Mouse (Mus musculus) heart, postnatal 25 days (tissue): Measurements from ENCODE around the gene Sult6b1. TPM values are rescaled to one million over a fixed set of nuclear protein-coding genes. Genes with fewer than 3 reads are reported as not detected.

ENCODE experiments used
- DNase-seq: peaks from one replicate; pipeline ENCODE4 v3.0.0; 2022; ENCODE audit warnings: low spot score
- intact Hi-C: fragments of 180-260 bp; cut with DNase I; formaldehyde crosslinking; loops from one replicate; pipeline ENCODE4 v1.15.1; 2025
- total RNA-seq, 2 experiments: library from RNA; stranded (reverse); gene quantifications; 2 replicates each; pipeline ENCODE4 v1.2.3; 2021

Gene Sult6b1
- not detected for total RNA-seq

DNA sequence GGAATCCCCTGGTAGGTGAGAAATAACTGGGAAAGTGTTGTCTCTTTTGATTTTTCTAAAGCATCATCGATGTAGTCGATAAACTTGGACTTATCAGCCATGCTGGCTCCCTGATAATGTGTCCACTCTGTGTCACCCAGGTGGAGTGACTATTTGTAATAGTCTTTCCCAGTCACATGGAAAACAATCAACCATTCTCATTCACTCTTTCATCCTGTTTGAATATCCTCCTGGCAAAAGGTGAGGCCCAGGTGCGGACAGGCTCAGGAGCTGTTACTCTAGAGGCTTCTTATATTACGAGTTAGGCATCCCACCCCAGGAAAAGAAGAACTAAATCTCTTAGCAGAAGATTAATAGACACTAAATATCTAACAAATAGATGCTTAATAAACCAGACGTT is at the start of gene Sult6b1:
Sult6b1 (minus strand) TSS at position 101 of the 400 bp plus-strand sequence.
- intact Hi-C loops = no loop called here
- no peak for DNase-seq

DNA sequence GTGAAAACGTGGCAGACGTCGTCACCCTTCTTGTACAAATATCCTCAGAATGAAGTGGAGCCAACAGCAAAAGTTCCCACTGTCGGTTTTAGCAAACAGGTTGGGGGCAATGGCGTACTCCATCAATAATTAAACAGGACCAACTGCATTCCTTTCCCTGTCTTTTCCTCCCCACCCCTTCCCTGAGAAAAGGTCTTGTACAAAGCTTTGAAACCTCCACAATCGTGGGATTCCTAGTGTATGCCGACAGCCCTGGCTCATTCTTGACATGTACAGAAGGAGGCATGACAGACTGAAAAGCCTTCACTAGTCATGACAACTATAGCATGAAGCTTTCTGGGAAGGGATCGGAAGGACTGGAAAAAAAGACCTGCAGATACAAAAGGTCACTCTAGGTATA is 46.4 kb upstream of the Sult6b1 start:
- intact Hi-C loops = no loop called here
- DNase-seq = no peak

DNA sequence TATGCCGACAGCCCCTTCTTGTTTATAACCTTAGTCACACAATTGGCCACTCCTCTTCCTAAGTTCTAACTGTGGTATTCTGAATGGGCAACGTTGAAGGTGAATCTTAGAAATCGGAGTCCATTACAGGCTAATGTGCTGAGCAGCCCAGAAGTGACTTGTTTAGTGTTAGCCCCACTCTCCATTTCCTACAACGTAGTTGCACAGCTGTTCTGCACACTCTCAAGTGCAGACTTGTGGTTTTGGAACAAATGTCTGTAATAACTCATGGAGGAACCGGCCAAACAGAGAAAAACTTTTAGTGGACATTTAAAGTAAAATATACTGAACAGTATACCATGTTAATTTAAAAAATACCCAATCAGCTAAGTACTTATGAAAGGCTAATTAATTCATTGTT is 45.3 kb upstream of the Sult6b1 start:
- DNase-seq = no peak
- intact Hi-C loops = no loop called here

DNA sequence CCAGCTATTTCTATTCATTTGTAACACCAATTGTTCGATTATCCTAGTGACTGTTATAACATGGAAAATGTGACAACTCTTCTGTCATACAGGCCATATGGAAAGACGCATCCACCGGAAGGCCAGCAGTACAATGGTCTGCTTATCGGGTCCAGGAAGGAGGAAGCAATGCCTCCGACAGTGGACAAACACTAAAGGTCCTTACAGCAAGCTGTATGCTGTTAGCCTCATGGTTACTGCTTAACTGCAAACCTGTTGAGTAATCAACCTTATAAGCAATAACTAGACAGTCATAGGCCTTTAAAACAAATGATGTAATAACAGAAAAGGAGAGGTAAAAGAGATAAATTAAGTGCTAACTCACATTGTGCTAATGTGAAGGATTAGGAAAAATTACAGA is 44.4 kb upstream of the Sult6b1 start:
- DNase-seq = no peak
- intact Hi-C loops = no loop called here

DNA sequence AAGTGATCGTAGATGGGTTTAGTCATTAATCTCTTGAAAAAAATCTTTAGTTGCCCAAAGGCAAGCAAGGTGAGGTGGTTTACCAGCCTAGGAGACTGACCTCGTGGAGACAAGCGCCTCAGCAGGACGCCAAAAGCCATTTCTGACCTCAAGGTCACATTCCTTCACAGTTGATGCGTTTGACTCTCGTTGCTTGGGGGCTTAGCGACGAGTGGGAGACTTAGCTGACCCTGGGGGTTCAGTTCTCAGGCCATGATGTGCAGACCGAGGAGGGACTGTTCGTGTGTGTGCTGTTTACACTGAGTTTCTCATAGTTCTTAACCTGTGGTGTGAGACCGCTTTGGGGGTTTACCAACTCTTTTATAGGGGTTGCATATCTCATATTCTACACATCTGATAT is 35.8 kb upstream of the Sult6b1 start:
- no peak for DNase-seq
- intact Hi-C loops = no loop called here

DNA sequence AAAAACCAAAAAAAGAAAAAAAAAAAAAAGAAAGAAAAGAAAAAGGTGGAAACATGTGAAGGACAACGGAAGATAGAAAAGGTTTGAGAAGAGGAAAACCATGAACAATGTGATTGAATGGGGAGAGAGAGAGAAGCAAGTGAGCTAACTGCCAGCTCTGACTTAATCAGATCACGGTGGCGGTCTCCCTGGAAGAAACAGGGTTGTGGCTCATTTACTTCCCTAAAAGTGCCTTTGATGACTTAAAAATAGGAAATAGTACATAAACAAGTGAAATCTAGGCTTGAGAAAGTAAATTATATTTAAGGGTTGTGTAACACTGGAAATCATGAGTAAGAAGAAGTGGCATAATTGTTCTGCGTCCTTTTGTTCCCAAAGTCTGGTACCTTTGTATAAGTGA is 32.1 kb upstream of the Sult6b1 start:
- intact Hi-C loops = loop anchor here (5.0 kb wide), 2 partner anchors 83 to 102 kb away; partner anchors contain the start of genes Gpatch11, Heatr5b and Prkd3
- no peak for DNase-seq

DNA sequence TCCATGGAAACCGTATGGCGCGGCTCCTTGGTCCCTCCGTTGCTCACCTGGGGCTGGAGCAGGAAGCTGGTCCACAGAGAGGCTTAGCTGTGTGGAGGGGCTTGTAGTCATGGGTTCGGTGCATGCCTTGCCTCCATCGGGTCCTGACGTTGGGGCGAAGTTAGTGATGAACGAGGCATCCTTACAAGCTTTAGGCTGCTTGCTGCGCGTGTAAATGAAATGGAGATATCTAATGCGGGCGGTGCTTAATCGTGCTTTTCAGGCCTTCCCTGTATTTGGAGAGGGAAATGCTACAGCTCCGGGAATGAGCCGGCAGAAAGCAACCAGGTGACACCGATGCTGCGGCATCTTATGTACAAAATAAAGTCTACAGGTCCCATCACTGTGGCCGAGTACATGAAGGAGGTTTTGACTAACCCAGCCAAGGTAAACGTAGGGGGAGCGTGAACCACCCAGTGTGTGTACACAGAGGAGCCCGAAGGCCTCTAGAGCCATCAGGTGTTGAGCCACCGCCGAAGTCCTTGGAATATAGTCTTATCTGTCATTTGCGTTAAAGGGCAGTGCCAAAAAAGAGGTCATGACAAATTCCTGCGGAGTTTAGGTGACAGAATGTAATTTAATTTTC is 30.5 kb upstream of the Sult6b1 start:
- intact Hi-C loops = loop anchor here (2.0 to 5.0 kb wide), 3 partner anchors 55 to 100 kb away; partner anchors contain the start of genes Eif2ak2, Gpatch11, Heatr5b and Prkd3
- DNase-seq = no peak

DNA sequence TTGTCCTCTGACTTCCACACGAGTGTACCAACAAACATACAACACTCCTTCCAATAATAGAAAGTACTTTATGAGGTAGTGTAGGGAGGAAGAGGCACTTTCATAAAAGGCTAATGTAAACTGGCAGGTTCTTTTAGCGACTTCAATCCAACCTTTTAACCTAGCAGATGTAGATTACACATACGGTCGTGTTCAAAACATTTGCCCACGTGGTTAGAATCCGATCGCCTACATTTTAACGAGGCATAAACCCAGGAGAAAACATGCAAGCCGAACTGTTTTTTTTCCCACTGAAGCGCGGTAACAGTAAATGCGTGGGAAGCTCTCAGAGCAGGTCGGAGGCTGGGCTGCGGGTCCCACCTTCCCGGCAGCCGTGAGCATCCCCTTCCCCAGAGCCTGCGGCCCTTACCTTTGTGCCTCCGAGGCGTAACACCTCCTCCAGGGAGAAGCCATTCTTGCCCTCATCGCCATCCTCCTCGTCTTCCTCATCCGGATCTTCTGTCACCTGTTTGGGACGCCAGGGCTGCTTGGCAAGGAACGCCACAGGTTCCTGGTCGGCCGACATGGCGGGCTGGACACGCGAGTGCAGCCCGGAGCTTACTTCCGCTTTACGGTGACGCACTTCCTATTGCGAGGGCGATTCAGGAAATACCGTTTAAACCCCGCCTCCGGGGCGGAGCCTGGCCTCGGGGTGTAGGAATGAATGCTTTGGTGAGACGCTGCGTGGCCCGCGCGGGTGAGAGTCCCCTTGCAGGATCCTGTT is 29.9 kb upstream of the Sult6b1 start, which contains the start of the genes Cebpz and Ndufaf7:
Cebpz (minus strand) TSS at position 601 of the 763 bp plus-strand sequence.
Ndufaf7 (plus strand) TSS at position 671 of the 763 bp plus-strand sequence.
- peak; percentile 93 for DNase-seq
- intact Hi-C loops = loop anchor here (2.0 to 5.0 kb wide), 3 partner anchors 54 to 99 kb away; partner anchors contain the start of genes Eif2ak2, Gpatch11, Heatr5b and Prkd3

DNA sequence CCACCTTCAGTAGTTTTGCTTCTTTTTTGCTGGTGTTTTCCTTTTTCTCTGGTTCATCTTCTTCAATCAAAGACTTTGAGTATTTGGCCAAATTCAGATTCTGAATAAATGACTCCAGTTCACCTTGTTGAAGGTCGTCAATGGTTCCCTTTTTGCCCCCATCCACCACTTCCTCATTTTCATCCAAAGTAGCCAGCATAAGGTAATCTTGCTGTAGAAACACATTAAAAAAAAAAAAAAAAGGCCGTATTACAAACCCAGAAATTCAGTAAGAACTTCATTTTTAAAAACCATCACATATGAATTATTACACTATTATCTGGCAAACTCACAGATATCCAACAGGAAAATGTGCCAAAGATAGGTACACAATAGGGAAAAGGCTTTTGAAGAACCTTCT is 29.1 kb upstream of the Sult6b1 start:
- intact Hi-C loops = loop anchor here (2.0 to 5.0 kb wide), 3 partner anchors 53 to 99 kb away; partner anchors contain the start of genes Eif2ak2, Gpatch11, Heatr5b and Prkd3
- DNase-seq = no peak

DNA sequence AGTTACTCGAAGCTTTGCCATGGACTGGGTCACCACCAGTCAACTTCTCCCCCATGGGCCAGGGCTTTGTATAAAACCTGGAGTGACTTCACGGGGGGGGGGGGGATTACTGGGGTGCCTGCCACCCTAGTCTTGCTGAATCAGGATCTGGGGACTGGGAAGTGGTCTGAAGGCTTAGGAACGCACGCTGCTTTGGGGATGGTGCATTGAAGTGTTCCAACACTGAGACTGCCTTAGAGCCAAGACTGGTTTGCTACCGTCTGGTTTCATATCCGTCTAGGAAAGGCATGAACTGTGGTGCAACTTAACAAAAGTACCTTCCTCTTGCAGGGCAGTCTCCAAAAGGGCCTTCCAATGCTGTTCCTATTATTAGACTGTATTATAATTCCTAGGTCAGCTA is 10.9 kb upstream of the Sult6b1 start:
- intact Hi-C loops = loop anchor here (5.0 kb wide), 1 partner anchor 80 kb away; the partner anchor contains the start of genes Gpatch11 and Heatr5b
- no peak for DNase-seq

DNA sequence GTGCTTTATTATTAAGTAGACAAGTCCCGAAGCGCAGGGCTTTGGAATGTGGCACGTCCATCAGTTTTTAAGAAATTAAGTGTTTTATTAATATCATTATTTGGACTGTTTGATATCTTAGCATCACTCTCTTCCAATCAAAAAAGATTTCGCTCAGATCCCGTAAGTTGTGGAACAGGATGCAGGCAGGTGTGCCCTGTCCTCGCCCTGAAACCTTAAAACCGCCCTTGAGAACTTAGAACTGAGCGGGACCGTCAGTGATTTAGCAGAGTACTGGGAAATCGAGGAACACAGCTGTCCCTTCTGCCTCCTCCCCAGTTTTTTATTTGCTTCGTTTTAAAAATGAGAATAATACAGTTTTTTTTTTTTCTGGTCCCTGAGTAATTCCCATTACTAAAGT is 10.1 kb upstream of the Sult6b1 start:
- intact Hi-C loops = loop anchor here (5.0 kb wide), 1 partner anchor 80 kb away; the partner anchor contains the start of genes Gpatch11 and Heatr5b
- no peak for DNase-seq

DNA sequence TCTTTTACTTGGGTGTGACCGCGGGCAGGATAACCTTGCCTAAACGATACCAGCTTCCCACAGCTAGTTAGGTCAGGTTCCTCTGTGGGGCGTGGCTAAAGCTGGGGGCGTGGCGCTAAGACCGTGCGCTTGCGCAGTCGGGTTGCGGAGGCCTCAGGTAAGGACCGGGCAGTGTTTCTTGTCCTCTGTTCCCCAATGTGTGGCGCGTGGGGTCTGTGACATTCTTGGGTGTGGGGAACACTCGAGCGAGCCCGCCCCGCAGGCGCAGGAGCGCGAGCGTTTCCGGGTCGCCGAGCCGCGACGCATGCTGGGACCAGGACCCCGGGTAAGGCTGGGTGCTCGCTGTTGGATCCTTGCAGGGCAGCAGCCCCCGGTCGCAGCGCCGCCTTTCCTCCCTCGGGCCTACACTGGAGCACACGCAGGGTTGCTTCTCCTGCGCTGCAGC is 9.6 kb upstream of the Sult6b1 start, which contains the start of gene Cebpzos:
Cebpzos (plus strand) TSS at position 132 of the 445 bp plus-strand sequence.
- peak; percentile 71 for DNase-seq
- intact Hi-C loops = loop anchor here (5.0 kb wide), 1 partner anchor 79 kb away; the partner anchor contains the start of genes Gpatch11 and Heatr5b

DNA sequence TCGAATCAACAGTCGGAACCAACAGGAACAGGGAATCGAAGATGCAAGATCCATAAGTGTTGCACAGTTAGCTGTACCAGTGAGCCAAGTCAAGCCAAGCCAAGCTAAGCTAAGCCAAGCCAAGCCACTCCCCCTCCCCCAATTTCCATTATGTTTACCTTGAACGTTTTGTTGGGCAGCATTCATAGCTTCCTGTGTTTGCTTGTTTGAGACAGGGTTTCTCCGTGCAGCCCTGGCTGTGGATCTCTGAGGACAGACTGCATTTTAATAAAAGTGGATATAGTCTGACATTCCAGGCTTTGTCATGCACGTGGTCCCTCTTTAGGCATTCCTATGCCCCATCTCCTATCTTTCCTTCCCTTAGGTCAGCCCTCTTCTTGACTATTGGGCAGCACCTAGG is 9.0 kb upstream of the Sult6b1 start:
- no peak for DNase-seq
- intact Hi-C loops = loop anchor here (5.0 kb wide), 1 partner anchor 78 kb away; the partner anchor contains the start of genes Gpatch11 and Heatr5b

DNA sequence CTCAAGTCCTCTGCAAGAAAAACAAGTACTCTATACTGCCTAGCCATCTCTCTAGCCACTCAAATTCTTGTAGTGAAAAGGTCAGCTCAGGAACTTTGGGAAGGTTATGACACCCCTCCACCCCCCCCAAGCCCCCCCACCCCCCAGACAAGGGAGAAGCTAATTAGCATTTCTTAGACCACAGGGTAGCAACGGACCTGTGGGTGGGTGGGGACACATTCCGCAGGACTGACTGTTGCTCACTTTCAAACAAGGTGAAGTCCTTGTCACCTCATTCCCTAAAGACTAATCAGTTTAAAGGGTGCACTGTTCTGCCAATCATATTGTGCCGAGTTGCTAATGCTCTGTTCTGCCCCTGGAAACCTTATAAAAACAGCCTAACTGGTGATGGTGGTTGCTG is 7.1 kb upstream of the Sult6b1 start:
- DNase-seq = no peak
- intact Hi-C loops = no loop called here

DNA sequence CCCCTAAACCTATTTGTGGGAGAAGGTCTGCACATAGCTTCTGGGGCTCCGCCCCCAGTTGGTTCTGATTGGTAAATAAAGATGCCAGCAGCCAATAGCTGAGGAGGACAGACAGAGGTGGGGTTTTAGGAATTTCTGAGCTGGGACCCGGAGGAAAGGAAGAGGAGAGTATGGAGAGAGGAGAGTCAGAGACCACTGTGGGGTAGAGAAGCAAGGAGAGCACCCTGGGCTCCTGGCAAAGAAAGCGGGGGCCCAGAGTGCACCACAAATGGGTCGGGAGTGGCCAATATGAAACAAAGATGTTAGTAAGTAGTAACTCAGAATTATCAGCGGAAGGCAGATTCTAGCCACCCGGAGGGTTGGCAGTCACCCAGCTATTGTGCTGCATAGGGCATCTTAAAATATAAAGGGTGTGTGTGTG is 6.1 kb upstream of the Sult6b1 start:
- intact Hi-C loops = no loop called here
- no peak for DNase-seq

DNA sequence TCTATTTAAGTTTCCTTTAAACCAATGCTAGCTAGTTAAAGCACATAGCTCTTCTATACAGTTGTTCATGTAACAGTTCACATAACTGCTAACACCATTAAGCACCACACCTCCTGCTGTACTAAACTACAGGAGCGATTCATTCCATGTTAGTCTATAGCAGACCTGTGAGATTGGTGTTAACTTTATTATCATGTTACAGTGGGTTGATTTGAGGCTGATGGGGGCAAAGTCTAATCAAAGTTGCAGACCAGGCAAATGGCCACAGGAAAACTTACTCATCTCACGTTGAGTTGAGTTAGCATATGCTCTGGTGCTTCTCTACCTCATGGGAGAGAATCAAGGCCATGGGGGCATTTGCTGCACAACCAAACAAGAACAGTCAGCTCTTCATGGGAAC is 2.6 kb upstream of the Sult6b1 start:
- no peak for DNase-seq
- intact Hi-C loops = no loop called here

DNA sequence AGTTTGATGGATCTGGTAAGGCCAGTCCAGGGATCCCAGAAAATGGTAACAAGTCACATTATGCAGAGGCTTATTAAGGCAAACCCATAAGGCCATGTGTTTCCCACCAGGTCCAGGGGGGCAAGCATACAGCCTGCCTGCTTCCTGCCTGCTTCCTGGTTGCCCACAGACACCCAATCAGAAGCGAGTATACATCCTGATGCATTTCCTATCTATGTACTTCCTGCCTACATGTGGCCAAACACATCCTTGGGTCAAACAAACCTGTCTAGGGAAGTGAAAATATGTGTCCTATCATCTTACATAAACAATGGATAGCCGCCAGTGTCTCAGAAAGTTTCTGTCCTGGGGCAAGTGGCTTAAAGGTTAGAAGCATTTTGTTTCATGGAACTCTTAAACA is 3.6 kb downstream of the Sult6b1 start:
- intact Hi-C loops = no loop called here

DNA sequence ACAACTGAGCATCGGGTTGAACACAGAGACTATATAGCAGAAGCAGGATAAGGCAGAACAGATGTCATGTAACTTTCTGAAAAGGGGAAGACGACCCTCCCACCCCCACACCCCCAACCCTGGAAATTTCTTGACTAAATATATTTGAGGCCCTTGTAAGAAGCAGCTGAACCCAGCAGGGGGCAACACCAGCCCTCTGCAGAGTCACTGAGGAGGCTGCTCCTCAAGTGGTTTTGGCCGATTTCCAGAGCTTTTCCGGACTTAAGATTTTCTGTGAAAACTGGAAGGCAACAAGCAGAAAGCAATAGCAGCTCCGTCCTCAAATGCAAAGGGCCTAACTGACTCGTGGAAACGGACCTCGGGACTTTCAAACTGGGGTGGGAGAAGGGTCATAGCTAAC is 11.4 kb downstream of the Sult6b1 start:
- intact Hi-C loops = no loop called here
- no peak for DNase-seq

More for the DNA sequence above, 3.6 kb downstream of the Sult6b1 start:
- DNase-seq = no peak

DNA sequence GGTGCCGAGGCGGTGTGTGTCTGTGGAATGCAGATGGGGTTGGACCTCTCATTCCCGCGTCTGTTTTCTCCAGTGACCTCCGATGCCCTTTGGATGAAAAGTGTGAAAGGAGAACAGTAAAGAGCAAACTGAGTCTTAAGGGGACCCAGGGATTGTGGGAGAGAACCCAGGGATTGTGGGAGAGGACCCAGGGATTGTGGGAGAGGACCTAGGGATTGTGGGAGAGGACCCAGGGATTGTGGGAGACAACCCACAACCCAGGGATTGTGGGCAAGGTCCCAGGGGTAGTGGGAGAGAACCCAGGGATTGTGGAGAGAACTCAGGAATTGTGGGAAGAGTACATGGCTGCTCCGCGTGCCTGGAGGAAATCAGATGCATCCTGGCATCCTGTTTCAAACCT is 11.8 kb downstream of the Sult6b1 start:
- no peak for DNase-seq
- intact Hi-C loops = no loop called here

DNA sequence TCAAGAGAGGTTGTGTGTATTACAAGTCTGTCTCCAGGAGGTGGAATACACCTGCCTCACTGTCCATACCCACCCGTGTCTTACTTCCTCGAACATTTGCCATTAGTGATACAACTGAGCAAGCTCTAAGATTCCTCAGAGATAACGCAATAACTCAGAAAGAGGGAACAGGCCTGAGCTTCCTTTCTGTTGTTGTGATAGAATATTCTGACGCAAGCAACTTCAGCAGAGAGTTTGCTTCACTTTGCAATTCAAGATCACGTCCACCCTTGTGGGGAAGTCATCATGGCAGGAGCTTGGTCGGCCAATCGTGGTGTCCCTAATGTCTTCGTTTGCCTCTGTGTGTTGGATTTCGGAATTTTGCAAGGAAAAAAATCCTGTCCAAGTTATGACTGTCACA is 15.8 kb downstream of the Sult6b1 start:
- no peak for DNase-seq

More for the DNA sequence above, 15.8 kb downstream of the Sult6b1 start:
- intact Hi-C loops = no loop called here
